Mouse (Mus musculus): ENCODE measurements around the gene Aifm2.

The Aifm2 gene

DNA sequence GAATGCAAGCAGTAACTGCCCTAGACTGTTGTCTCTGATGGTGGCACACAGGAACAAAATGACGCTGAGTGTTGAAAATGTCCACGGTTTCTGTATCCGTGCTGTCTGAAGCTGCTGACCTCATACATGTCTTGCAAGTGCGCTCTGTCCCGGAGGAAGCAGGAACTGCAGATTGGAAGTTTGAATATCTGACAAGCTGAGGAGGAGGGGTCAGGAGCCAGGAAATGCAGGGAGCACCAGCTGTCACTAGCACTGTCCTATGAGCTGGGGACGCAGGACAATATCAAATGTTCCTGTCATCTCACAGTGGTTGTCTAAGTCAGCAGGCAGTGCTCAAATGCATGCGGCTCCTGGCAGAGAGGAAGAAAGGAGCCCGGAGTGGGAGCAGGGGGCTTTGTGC, 49.6 kb downstream of the Aifm2 start:
- no peak for DNase-seq (ENCODE audit: low spot score in 2 of 2)

DNA sequence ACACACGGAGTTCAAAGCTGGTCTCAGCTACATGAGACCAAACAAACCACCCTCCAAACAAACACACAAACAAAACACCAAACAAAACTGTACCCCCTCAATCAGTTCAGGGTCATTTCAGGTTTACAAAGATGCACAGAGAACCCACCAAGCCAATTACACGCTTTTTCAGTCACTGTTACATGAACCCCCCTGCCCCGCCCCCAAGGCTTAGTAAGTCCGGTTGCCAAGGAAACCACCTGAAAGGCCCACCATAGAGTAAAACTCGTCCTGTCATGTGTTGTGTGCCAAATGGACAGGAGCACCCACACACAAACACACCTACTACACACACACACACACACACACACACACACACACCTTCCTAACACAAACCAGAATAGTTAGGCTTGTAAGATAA, 50.5 kb downstream of the Aifm2 start:
- no peak for DNase-seq (ENCODE audit: low spot score in 2 of 2)

DNA sequence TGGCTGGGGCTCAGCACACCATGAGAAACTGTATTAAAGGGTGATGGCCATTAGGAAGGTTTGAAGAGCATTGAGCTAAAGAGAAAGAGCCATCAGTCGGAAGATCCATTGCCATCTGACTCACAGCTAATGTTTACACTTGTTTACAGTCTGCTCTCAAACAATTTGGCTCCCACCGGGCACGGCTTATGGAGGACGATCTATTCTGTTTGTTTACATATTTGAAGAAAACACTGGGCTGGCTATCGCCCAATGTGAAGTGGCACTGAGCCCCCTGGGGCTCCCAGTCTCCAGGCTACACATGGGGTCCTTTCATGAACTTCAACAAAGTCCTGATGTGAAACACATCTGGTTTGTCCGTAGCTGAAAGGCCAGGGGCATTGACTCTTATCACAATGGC, 51.7 kb downstream of the Aifm2 start:
- no peak for DNase-seq (ENCODE audit: low spot score in 2 of 2)

DNA sequence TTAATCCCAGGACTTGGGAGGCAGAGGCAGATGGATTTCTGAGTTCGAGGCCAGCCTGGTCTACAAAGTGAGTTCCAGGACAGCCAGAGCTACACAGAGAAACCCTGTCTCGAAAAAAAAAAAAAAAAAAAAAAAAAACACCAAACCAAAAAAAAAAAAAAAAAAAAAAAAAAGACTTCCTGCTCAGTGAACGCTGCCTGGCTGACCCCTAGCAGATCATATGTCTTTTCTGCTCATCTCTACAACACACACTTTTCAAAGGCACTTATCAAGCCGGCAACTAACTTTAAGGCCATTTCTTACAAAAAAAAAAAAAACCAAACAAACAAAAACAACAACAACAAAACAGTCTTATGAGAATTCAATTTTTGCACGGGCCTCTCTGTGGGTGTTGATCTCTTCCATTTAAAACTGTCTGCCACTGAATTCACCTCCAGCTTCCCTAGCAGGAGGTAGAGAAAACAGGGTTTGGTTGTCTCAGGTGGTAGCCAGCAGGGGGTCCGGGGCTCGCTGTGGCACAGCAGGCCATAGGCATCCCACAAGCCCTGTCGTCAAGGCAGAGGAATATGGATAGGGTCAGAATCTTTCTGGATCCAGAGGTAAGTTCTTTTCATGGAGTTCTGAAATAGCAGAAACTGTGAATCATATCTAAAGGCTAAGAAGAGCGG, 66.5 kb downstream of the Aifm2 start:
- no peak for DNase-seq (ENCODE audit: low spot score in 2 of 2)

DNA sequence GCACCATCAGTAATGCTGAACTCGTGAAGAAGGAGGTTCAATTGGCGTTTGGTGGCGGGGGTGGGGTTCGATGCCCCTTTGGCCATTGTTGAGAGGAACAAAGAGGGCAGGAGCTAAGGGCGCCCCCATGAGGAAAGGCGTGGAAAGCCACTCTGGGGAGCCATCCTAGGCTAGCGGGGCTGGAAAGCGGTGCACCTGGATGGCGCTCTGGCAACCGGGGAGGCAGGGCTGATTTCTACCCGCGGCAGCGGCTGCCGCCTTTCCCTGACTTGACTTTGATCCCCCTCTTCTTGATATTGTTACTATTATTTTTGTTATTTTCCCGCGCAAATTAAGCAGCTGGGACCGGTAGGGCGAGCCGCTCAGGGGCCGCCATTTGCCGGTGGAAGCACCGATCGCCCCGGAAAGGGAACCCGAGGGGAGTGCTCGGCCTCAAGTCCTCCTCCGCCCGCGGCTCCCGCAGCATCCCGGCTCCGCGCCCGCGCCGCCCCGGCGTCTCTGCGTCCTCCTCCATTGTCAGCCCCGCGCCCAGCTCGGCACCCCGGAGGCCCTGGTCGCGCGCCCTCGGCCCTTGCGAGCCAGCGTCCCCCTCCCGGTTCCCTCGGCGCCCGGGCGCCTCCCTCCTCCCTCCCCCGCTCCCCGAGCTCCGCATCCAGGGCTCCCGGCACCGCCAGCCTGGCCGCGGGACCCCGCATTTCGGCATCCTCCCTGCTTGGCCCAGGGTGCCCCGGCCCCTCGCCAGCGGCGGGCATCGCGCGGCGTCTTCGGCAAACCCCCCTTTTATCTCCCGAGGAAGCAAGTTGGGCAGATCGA, 67.9 kb downstream of the Aifm2 start:
- DNase-seq (ENCODE audit: low spot score in 2 of 2): peak; percentile 12 to 36

DNA sequence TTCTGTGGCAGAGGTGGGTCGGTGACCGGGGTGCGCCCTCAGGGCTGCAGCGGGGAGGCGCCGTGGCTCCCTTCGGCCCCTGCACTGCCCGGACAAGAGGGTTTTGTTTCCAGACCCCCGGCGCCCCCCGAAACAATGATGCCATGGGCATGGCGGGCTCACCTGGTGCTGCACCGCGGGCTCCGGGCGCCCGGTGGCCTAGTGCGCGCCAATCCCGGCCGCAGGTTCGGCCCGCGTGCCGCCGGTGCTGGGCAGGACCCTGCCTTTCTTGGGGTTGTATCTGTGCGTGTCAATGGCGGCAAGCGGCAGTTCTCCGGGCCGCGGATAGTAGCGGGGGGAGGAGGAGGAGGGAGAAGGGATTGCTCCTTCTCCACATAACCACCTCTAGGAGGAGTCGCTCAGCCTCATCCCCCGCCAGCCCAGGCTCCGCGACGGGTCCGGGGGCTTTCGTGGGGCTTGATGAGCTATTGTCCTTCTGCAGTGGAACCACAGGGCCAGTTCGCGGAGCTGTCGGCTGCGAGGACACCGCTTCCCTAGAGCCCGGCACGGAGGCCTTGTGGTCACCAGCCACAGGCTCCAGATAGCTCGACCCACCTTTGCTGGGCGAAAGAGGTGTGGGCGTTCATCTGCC, 68.7 kb downstream of the Aifm2 start, which contains the start of gene H2afy2:
Gene H2afy2, minus strand, starts transcription at position 527 of the 631 bp plus-strand sequence.
- peak in 1 of 2 experiments; percentile 11 for DNase-seq (ENCODE audit: low spot score in 2 of 2)

DNA sequence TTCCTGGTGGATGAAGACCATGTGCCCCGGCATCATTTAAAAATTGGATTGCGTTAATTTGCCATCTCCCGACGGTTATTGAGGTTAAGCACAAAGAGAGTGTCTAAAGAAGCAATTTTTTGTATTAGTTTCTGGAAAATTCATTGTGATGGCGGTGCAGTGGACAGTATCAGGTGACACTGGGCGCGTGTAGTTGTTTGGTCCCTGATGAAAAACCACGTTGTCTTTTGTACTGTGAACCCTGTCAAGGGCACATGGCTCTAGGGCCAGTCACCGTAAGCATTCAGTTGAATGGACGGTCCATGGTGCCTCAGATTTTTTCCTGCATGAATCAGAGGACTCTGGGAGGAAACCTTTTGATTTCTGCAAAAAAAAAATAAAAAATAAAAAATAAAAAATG, 69.4 kb downstream of the Aifm2 start:
- DNase-seq (ENCODE audit: low spot score in 2 of 2): no peak

DNA sequence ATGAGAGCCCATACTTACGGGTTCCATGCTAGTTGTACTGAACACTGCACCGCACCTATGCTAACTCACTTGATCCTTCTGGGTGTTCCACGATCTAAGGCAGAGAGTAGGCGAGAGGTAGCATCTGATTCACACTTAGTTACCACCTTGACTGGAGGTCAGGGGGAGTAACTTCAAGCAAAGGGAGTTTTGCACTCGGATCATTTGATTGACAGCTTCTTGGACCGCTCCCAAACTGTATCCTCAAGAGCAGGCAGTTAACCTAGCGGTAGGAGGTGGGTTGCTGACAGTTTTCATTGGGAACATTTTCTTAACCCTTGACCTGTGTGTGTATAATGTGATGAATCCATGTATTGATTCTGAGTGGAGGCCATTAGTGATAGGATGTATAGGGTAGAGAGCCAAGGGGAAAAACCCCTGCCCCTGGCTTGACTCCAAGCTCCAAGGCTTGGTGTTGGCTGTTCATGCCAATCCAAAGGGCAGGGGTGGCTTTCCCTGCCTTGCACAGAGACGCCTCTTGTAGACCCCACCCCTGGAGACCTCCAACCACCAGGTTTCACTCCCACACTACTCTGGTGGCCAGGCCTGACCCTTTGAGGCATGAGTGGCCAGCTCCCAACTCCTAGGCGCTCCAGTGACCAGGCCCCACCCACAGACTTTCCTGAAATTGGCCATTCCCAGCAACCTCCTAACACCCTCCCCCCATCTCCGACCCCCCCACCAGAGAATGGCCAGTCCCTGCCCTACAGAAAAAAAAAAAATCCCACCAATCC, 72.7 kb downstream of the Aifm2 start:
- DNase-seq (ENCODE audit: low spot score in 2 of 2): no peak

DNA sequence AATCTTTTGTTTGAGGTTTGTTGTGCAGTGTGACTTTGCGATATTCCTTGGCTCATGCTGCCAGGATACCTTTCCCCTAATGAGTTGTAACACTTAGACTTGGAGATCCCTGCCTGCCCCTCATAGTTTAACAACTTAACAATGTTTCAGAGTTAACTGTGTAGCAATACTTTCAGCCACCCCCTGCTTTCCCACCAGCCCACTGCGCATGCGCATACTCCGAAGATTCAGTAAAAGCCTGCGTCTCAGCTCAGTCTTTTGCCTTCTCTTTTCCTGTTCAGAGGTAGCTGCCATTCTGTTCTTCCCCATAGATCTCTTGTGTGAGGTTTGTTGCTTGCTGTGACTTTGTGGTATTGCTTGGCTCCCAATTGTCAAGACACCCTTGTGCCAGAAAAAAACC, 73.4 kb downstream of the Aifm2 start:
- no peak for DNase-seq (ENCODE audit: low spot score in 2 of 2)
